Mouse (Mus musculus) stomach, embryonic 14.5 days (tissue): ENCODE data around the gene Armc8. TPM values are rescaled to one million over a fixed set of nuclear protein-coding genes. Genes with fewer than 3 reads are reported as not detected.

Source experiments
- ATAC-seq: fragments of 200-750 bp; cut with Nextera tagmentation; 2 replicates; pipeline ENCODE4 v1.8.0; 2017; ENCODE audit warnings: low read depth, moderate TSS enrichment; ENCODE audit not compliant: insufficient number of reproducible peaks, insufficient read depth, low FRiP score
- H3K27ac ChIP-seq: fragments of 300-500 bp; sonication (generic); 2 replicates; pipeline ENCODE4 v1.5.1; 2014; ENCODE audit warnings: mild to moderate bottlenecking, low read length, moderate library complexity, mixed read lengths
- H3K27me3 ChIP-seq: fragments of 300-500 bp; sonication (generic); 2 replicates; pipeline ENCODE4 v1.6.1; 2014; ENCODE audit warnings: low read length, control low read depth, mixed read lengths; ENCODE audit not compliant: control insufficient read depth, insufficient read depth
- H3K36me3 ChIP-seq: fragments of 300-500 bp; sonication (generic); 2 replicates; pipeline ENCODE4 v1.6.1; 2014; ENCODE audit warnings: mild to moderate bottlenecking, control low read depth, low read length, moderate library complexity, mixed read lengths; ENCODE audit not compliant: control insufficient read depth, insufficient read depth
- H3K4me1 ChIP-seq: fragments of 300-500 bp; sonication (generic); 2 replicates; pipeline ENCODE4 v1.6.1; 2014; ENCODE audit warnings: low read length, control low read depth, mixed read lengths; ENCODE audit not compliant: control insufficient read depth, insufficient read depth
- H3K4me2 ChIP-seq: fragments of 300-500 bp; sonication (generic); replicated peaks from 2 replicates; pipeline ENCODE4 v1.6.1; 2014; ENCODE audit warnings: low read depth, low read length, control low read depth
- H3K4me3 ChIP-seq: fragments of 300-500 bp; sonication (generic); 2 replicates; pipeline ENCODE4 v1.5.1; 2014; ENCODE audit warnings: low read depth, low read length, control low read depth
- H3K9ac ChIP-seq: fragments of 300-500 bp; sonication (generic); replicated peaks from 2 replicates; pipeline ENCODE4 v1.6.1; 2014; ENCODE audit warnings: low read depth, mild to moderate bottlenecking, control low read depth, low read length, moderate library complexity, mixed read lengths
- H3K9me3 ChIP-seq: fragments of 300-500 bp; sonication (generic); 2 replicates; pipeline ENCODE4 v1.6.1; 2016; ENCODE audit warnings: low read depth, low read length, control low read depth; ENCODE audit not compliant: control insufficient read depth
- WGBS: fragments of 180-500 bp; shearing (Covaris S2); extraction: QIAGEN DNeasy Blood & Tissue Kit; methylation state at CpG from one replicate; pipeline ENCODE4 v1.1.7; 2014; 5-methylcytosine and 5-hydroxymethylcytosine counted together
- polyA plus RNA-seq: library from polyadenylated mRNA; unstranded; fragments of >200 nt; fragmentation: Nextera tagmentation; extraction: Ambion mirVana; gene quantifications from 2 replicates; pipeline ENCODE4 v1.2.1, GENCODE M21; 2014

The Armc8 gene
- polyA plus RNA-seq, 1 experiment from 2014 or later, result 32.3 TPM

GRCm38 (mm10) chr9:99447323-99447722, 121.4 kb downstream of the Armc8 start:
- Histone ChIP-seq H3K4me2 (no peak overlapping the region), H3K36me3 (no peaks in the 10 kb centered on the region), H3K4me1 (no peaks in the 10 kb centered on the region), H3K27me3 (0 out of 2 replicates have a peak, but pooled peaks cover 4% of the 10 kb centered on the region), H3K9ac (no peak overlapping the region), H3K4me3 (no peak overlapping the region), H3K9me3 (no peaks in the 10 kb centered on the region), H3K27ac (no peak overlapping the region)
- 54% methylated on average over 3 of the region's 3 CpGs for whole genome bisulfite sequencing
- ATAC-seq, result no peak

- no peaks in the 10 kb centered on the region for H3K9me3 ChIP-seq
- H3K27me3 ChIP-seq, result no peaks in the 10 kb centered on the region
- no peak overlapping the region for H3K27ac ChIP-seq
- H3K4me1 ChIP-seq, result no peaks in the 10 kb centered on the region
- H3K9ac ChIP-seq, result no peak overlapping the region
- no peak overlapping the region for H3K4me3 ChIP-seq
- H3K4me2 ChIP-seq, result no peak overlapping the region
- ATAC-seq, result no peak
- H3K36me3 ChIP-seq, result no peaks in the 10 kb centered on the region
These were observed 122.4 kb downstream of the Armc8 start for GRCm38 (mm10) chr9:99446259-99446658.

- Histone ChIP-seq H3K4me2 (no peak overlapping the region), H3K4me3 (no peak overlapping the region), H3K4me1 (no peaks in the 10 kb centered on the region), H3K9ac (no peak overlapping the region), H3K9me3 (no peaks in the 10 kb centered on the region), H3K36me3 (no peaks in the 10 kb centered on the region), H3K27ac (no peak overlapping the region), H3K27me3 (no peaks in the 10 kb centered on the region)
- 30% methylated on average over 8 of the region's 8 CpGs for WGBS
- ATAC-seq, result no peak
These were observed 124.0 kb downstream of the Armc8 start for GRCm38 (mm10) chr9:99444590-99445178.

DNA sequence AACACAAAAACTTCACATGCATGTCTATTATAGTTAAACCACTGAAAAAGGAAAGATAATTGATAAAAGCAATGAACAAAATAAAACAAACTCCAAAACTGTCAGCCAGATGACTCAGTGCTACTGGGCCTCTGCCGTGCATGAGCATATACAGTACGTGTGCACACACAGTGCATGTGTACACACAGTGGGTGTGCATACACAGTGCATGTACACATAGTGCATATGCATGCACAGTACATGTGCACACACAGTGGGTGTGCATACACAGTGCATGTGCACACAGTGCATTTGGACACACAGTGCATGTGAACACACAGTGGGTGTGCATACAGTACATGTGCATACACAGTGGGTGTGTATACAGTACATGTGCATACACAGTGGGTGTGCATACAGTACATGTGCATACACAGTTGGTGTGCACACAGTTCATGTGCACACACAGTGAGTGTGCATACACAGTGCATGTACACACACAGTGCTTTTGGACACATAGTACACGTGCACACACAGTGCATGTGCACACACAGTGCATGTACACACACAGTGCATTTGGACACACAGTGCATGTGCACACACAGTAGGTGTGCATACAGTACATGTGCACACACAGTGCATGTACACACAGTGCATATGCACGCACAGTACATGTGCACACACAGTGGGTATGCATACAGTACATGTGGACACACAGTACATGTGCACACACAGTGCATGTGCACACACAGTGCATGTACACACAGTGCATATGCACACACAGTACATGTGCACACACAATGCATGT, 126.9 kb downstream of the Armc8 start:
- Histone ChIP-seq H3K27ac (no peak overlapping the region), H3K36me3 (no peaks in the 10 kb centered on the region), H3K27me3 (no peaks in the 10 kb centered on the region; the same call in 1 of the 2 replicates), H3K4me2 (no peak overlapping the region), H3K4me1 (no peaks in the 10 kb centered on the region), H3K9me3 (no peaks in the 10 kb centered on the region), H3K4me3 (no peak overlapping the region), H3K9ac (no peak overlapping the region)
- WGBS, result 88% methylated on average over 4 of the region's 4 CpGs
- no peak; the same call in 1 of the 2 replicates for ATAC-seq

DNA sequence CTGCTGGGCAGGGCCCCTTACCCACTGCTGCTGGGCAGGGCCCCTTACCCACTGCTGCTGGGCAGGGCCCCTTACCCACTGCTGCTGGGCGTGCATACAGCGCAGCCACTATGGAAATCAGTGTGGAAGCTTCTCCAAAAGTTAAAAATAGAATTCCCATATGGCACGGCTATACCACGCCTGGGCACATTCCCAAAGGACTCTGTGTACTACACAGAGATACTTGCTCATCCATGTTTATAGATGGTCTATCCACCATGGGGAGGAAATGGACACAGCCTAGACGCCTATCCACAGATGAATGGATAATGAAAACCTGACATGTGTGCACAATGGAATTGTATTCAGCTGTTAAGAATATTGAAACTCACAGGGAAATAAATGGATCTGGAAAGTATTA, 127.8 kb downstream of the Armc8 start:
- Histone ChIP-seq H3K9ac (no peak overlapping the region), H3K4me3 (no peak overlapping the region), H3K9me3 (no peaks in the 10 kb centered on the region), H3K4me1 (no peaks in the 10 kb centered on the region), H3K27me3 (no peaks in the 10 kb centered on the region; the same call in 1 of the 2 replicates), H3K27ac (no peak overlapping the region), H3K4me2 (no peak overlapping the region), H3K36me3 (no peaks in the 10 kb centered on the region)
- 72% methylated on average over 5 of the region's 5 CpGs for WGBS
- no peak for ATAC-seq

DNA sequence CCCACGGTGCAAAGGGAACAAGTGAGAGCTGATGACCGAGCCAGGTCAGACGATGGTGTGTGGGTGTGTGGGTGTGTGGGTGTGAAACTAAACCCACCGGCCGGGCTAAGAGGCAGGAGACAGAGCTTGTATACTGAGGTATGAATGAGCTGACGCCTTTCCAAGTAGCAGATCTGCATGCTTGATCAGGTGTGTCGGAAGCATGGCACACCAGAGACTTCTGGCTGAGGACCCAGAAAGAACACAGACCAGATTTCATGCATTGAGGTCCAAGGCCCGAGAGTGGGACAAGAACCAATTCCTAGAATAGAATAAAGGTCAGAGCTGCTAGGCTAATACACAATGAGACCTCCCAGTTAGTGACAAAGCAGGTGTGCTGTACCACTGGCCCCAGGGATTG, 129.6 kb downstream of the Armc8 start:
- Histone ChIP-seq H3K4me2 (no peak overlapping the region), H3K36me3 (no peaks in the 10 kb centered on the region), H3K4me3 (no peak overlapping the region), H3K9ac (no peak overlapping the region), H3K9me3 (no peaks in the 10 kb centered on the region), H3K27me3 (no peaks in the 10 kb centered on the region; the same call in 1 of the 2 replicates), H3K27ac (no peak overlapping the region), H3K4me1 (0 out of 2 replicates have a peak, but pooled peaks cover 2% of the 10 kb centered on the region)
- no peak for ATAC-seq
- 70% methylated on average over 8 of the region's 8 CpGs for WGBS

- ATAC-seq, result no peak
- H3K9me3 ChIP-seq, result no peaks in the 10 kb centered on the region
- H3K9ac ChIP-seq, result no peak overlapping the region
- no peaks in the 10 kb centered on the region for H3K36me3 ChIP-seq
- 77% methylated on average over 12 of the region's 12 CpGs for WGBS
- no peaks in the 10 kb centered on the region; the same call in 1 of the 2 replicates for H3K27me3 ChIP-seq
- H3K4me3 ChIP-seq, result no peak overlapping the region
- H3K4me1 ChIP-seq, result 0 out of 2 replicates have a peak, but pooled peaks cover 2% of the 10 kb centered on the region
- no peak overlapping the region for H3K4me2 ChIP-seq
- no peak overlapping the region for H3K27ac ChIP-seq
These were observed 130.7 kb downstream of the Armc8 start for GRCm38 (mm10) chr9:99437781-99438565.

DNA sequence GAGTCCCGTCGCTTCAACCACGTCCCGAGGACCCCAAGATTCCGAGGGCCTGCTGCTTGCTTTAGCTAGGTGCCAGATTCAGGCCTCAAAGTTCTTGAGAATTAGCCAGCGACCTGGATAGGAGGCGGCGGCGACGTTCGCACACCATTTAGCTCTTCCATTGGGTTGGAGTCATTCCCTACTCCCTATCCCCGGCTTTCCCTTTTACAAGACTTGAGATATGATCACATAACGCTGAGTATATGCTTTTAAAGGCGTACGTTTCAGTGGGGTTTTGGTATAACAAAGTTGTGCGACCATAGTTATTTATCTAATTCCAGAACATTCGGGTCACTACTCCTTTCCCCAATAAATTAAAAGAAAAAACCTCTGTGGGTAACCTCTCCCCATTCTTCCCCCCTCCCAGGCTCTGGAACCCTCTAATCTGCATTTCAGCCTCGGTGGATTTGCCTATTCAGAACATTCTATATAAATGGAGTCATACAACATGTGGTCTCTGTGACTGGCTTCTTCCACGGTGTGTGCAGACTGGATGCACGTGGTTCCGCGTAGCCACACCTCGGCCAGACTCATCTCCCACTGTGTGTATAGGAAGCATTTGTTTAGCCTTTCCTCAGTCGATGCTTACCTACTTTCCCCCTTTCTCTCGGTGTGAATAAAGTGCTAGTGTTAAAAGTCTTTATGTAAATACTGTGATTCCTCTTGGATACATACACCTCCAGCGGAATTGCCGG, 131.5 kb downstream of the Armc8 start, which contains the start of gene Mras:
Gene Mras, minus strand, starts transcription at position 351 of the 734 bp plus-strand sequence.
- 13% methylated on average over 27 of the region's 27 CpGs for whole genome bisulfite sequencing
- H3K27ac ChIP-seq, result peak within 1 kb of the TSS; percentile 52; the same call in 1 of the 2 replicates
- H3K4me1 ChIP-seq, result 0 out of 2 replicates have a peak, but pooled peaks cover 5% of the 10 kb centered on the region
- H3K4me3 ChIP-seq, result peak within 1 kb of the TSS; percentile 72
- H3K27me3 ChIP-seq, result no peaks in the 10 kb centered on the region; the same call in 1 of the 2 replicates
- peak within 1 kb of the TSS; percentile 55 for H3K9ac ChIP-seq
- ATAC-seq, result peak; percentile 1; the same call in 1 of the 2 replicates
- H3K9me3 ChIP-seq, result no peaks in the 10 kb centered on the region
- H3K36me3 ChIP-seq, result no peaks in the 10 kb centered on the region
- peak within 1 kb of the TSS; percentile 81 for H3K4me2 ChIP-seq
